Mouse (Mus musculus): ENCODE data around the gene Cdk12.

GRCm38 (mm10) chr11:98187640-98188395, 15.0 kb upstream of the Cdk12 start:
- TF ChIP-seq USF2 (conservative IDR thresholded peaks at IDR 0.05; ENCODE audit: low read depth, low read length) (no peak), POLR2A (IDR thresholded peaks at IDR 0.05; ENCODE audit: low read depth, low read length) (no peak), CTCF (conservative IDR thresholded peaks at IDR 0.05 in 1 of 2, IDR thresholded peaks at IDR 0.05 in 1 of 2; ENCODE audit: low read depth in 2 of 2, low read length in 2 of 2) (no peak), MAX (IDR thresholded peaks at IDR 0.05; ENCODE audit: low read length) (no peak), JUN (IDR thresholded peaks at IDR 0.05; ENCODE audit: insufficient read depth, low read depth, low read length) (no peak), SIN3A (IDR thresholded peaks at IDR 0.05; ENCODE audit: low read length) (no peak), MAFK (IDR thresholded peaks at IDR 0.05; ENCODE audit: insufficient replicate concordance, low read length) (no peak)
